Mouse (Mus musculus): ENCODE results near the gene Pim3.
"Not testable (repeated sequence)": the region's sequence is repeated elsewhere in the genome, so short reads cannot be mapped to it uniquely, and the experiment has no call there.

The Pim3 gene

DNA sequence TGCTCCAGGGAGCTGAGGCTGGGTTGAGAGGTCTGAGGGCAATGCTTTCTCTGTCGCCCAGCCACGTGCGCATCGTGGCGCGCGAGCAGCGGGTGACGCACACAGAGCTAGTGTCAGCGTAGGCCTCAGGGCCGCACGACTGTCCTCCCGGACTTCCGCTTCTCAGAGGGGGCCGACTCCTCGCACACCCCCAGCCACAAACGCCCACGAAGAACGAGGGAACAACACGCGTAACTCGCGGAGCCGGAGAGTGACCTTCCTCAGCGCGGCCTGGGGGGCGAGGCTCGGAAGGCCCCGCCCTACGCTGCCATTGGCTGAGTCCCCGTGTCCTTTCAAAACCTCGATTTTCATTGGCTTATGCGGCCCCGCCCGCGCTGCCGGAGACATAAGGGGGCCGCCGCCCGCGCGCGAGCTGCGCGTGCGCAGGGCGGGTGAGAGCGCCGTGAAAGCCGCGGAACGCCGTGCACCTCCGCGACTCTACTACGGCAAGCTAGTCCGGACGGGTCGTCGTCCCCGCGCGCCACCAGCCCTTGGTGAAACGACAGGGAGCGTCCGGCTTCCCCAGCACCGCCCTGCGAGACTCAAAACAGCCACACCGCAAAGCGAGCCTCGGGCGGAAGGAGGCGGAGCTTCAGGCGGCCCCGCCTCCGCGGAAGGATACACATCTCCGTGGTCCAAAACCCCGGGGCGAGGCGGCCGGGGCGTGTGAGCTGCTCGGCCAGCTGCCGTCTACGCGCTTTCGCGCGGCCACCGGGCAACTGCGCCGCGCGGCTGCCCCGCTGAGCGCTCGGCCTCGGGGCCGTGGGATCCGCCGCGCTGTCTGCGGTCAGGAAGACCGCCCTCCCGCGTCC, at the start of gene Pim3:
Gene Pim3, plus strand, starts transcription at position 415 of the 851 bp plus-strand sequence.
- DNase-seq = peak; percentile 97 to 98

DNA sequence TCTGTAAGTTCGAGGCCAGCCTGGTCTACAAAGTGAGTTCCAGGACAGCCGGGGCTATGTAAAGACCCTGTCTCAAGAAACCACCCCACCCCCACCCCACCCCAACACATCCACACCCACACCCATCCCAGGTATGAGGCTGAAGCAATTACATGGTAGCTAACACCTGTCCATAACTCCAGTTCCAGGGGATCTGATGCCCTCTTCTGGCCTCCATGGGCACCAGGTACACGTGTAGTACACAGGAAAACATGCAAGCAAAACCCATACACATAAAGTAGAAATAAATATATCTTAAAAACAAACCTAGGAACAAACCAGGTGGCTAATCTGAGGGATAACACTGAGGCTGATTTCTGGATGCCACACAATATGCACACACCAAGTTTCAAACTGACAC, 48.7 kb upstream of the Pim3 start:
- DNase-seq = no peak

DNA sequence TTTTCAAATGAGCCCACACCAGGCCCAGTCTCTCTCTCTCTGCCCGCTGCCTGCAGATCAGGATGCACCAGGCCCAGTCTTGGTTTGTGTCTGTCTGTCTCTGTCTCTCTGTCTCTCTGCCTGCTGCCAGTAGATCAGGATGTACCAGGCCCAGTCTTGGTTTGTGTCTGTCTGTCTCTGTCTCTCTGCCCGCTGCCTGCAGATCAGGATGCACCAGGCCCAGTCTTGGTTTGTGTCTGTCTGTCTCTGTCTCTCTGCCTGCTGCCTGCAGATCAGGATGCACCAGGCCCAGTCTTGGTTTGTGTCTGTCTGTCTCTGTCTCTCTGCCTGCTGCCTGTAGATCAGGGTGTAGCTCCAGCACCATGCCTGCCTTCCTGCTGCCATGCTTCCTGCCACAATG, 48.1 kb upstream of the Pim3 start:
- DNase-seq = not testable (repeated sequence)

- peak in 1 of 2 experiments; percentile 26 for DNase-seq
Observed at GRCm38 (mm10) chr15:88814411-88815047, 47.5 kb upstream of the Pim3 start.

- DNase-seq = no peak
Observed at GRCm38 (mm10) chr15:88815196-88815700, 46.7 kb upstream of the Pim3 start.

- DNase-seq = peak; percentile 99
Observed at GRCm38 (mm10) chr15:88819026-88819905, 42.7 kb upstream of the Pim3 start, which contains the start of the genes Alg12 and Creld2. Gene Alg12, minus strand, starts transcription at chr15:88819318. Gene Creld2, plus strand, starts transcription at chr15:88819646.

DNA sequence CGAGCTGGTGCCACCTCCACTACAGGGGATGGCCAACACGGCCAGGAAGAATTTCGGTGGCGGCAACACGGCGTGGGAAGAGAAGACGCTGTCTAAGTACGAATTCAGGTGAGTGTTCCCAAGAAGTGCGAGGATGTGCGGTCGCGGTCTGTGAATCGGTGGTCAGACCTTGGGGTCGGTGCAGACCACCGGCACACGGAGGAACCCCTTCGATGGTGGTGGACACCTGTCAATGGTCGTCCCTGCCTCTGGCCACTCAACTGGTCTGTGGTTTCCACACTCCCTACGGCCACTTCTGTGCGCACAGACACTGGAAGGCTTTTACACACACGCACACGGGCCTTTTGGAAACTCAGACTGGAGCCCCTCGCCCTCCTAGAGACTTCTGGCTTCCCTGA, 42.1 kb upstream of the Pim3 start:
- DNase-seq = no peak

DNA sequence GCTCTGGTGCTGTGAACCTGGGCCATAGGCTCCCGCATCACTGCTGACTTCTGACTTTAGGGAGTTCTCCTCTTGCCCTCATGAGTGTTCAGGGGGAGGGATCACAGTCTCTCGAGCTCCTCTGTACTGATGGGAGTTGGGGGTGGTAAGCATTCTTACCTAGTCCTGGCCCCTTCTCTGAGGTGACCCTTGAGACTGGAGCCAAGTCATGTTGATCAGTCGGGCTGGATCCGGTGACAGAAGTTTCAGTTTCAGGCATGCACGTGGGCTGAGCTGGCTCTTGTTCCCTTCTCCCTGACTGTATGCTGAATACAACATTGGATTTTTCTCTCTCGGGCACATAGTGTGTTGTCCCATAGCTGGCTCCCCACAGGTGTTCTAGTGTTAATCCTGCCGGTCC, 40.6 kb upstream of the Pim3 start:
- no peak for DNase-seq

DNA sequence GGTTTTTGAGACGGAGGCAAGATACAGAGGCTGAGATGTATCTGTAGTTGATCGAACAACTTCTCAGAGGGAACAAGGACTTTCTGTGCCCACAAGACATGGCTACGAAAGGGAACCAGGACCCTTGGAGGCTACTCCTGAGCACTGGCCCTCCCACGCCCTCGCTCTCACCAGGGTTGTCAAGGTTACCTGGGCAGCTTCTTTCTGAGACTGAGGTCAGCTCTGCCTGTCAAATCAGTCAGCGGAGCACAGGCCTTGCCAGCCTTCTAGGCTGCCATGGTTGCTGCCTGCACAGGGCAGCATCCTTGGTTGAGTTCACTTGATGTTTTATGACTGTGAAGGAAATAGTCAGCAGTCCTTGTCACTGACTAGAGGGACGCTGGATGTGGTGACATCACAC, 39.5 kb upstream of the Pim3 start:
- DNase-seq = no peak

- no peak for DNase-seq
Observed at GRCm38 (mm10) chr15:88823376-88823775, 38.6 kb upstream of the Pim3 start.

DNA sequence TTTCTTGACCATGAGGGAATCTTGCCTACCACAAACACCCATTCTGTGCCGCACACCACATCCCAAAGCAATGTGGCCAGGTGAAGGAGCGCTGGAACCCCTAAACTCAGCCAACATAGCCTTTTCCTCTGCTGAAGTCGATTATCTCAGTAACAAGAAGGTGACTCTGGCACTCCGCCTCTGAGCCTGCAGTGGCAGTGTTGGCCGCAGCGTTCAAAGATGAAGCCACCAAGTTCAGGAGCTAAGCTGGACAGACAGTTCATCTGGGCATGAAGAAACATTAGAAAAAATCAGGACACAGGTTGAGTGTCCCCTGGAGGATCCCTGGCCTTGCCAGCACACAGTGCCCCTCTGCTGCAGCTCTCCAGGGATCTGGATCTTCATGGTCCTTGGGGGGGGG, 34.5 kb upstream of the Pim3 start:
- no peak for DNase-seq

GRCm38 (mm10) chr15:88827991-88828799, 33.8 kb upstream of the Pim3 start:
- peak; percentile 76 to 77 for DNase-seq

GRCm38 (mm10) chr15:88828800-88829705, 32.9 kb upstream of the Pim3 start:
- DNase-seq = peak; percentile 91 to 92

DNA sequence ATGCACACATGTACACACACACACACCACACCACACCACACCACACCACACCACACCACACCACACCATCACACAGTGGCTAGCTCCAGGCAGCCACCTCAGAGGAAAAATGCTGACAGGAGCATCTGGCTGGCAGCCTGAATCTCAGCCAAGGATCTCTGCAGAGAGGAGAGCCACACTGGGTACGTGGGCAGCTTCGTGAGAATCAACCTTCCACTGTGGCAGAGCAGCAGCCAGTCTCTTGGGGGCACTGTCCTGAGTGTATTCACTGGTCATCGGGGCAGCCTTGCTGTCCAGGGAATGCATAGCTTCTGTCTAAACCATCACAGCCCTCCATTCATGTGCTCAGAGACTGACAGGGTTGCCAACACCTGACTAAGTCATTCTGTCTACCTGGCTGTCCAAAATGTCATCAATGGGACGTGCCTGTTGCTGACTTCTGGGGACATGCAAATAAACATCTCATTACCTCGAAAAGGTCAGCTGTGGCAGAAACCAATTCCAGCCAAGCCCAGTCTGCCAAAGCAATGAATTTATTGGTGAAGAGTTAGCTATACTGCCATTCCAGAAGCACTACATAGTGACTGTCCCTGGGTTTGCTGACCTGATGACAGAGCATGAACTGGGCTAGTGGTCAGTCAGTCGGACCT, 32.1 kb upstream of the Pim3 start:
- no peak for DNase-seq

DNA sequence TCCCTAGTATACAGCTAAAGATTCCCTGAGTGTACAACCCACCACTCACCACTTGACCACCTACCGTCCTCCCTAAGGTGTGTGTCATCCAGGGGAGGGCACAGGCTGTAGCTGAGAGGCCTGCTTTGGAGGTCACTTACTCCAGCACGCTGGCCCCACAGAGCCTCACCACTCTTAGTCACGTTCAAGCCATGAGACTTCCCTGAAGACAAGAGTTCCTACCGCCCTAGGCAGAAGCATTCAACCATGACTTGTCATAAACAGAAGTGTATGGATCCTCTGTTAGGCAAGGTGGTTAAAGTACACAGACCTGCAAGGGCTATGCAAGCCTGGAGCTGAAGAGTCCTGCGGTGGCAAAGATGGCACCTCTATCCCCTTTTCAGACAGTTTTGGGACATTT, 31.3 kb upstream of the Pim3 start:
- no peak for DNase-seq

- no peak for DNase-seq
Observed at GRCm38 (mm10) chr15:88831482-88831881, 30.5 kb upstream of the Pim3 start.

- no peak for DNase-seq
Observed at GRCm38 (mm10) chr15:88832536-88832935, 29.4 kb upstream of the Pim3 start.

- peak; percentile 26 to 42 for DNase-seq
Observed at GRCm38 (mm10) chr15:88836031-88836430, 26.0 kb upstream of the Pim3 start.

GRCm38 (mm10) chr15:88836571-88836970, 25.4 kb upstream of the Pim3 start:
- DNase-seq = no peak

- peak; percentile 56 to 64 for DNase-seq
Observed at GRCm38 (mm10) chr15:88837199-88837932, 24.6 kb upstream of the Pim3 start.
